ENCODE assay signal across 13 mouse cellular contexts in genomic region chr8:84230735-84231134, GRCm38 (mm10). TPM values are rescaled to one million over a fixed set of nuclear protein-coding genes. Genes with fewer than 3 reads are reported as not detected.
A peak's percentile ranks its signal among the peaks of the same experiment; 100 is the strongest.
DNase-seq lines count a peak whose midpoint lies in the region; ATAC-seq and TF ChIP-seq lines count a peak whose summit lies in the region.
"Had no signal": no experiment of that assay in that cellular context is flagged by ENCODE, and none has a peak within 500 bp of the region (broad histone marks: within the 10 kb centered on the region; RNA-seq: fewer than 3 reads in every experiment).

No protein-coding gene starts in this region.

- no peaks in the 10 kb centered on the region for H3K27me3 ChIP-seq in forebrain, postnatal 0 days (ENCODE audit: insufficient read depth, low read length)
- no peaks in the 10 kb centered on the region for H3K27me3 ChIP-seq in forebrain, embryonic 11.5 days (ENCODE audit: control insufficient read depth, insufficient read depth, low read length)
- H3K27me3 ChIP-seq: midbrain, embryonic 15.5 days had no signal

- peaks cover 7% of the 10 kb centered on the region for H3K4me1 ChIP-seq in forebrain, postnatal 0 days (ENCODE audit: insufficient read depth)
- H3K4me1 ChIP-seq in forebrain, embryonic 11.5 days (replicated peaks; ENCODE audit: control insufficient read depth, insufficient read depth, low read length), result no peaks in the 10 kb centered on the region

- intact Hi-C loops in left cerebral cortex, adult 2 months (cut with DNase I), result no loop called here
- intact Hi-C loops in left cerebral cortex, postnatal 14 days (cut with DNase I), result no loop called here
- intact Hi-C loops in left cerebral cortex, postnatal 25 days (cut with DNase I), result no loop called here

- no peak for DNase-seq in forebrain, postnatal 0 days
- DNase-seq in forebrain, embryonic 11.5 days (ENCODE audit: low spot score), result no peak
- no peak for DNase-seq in left cerebral cortex, adult 2 months (ENCODE audit: extremely low spot score in 1 of 2, low spot score in 2 of 2)
- DNase-seq in left cerebral cortex, postnatal 14 days (ENCODE audit: low spot score in 2 of 2), result no peak
- DNase-seq in thymus, postnatal 4 days, result peak; percentile 67
- DNase-seq in thymus, postnatal 10 days (ENCODE audit: low spot score in 2 of 2), result no peak
- no peak for DNase-seq in right cerebral cortex, postnatal 10 days (ENCODE audit: low spot score in 2 of 2)
- no peak for DNase-seq in left cerebral cortex, postnatal 25 days (ENCODE audit: low spot score in 2 of 2)

- no peak overlapping the region for H3K4me2 ChIP-seq in forebrain, postnatal 0 days (ENCODE audit: low read depth)
- no peak overlapping the region for H3K4me2 ChIP-seq in forebrain, embryonic 11.5 days (ENCODE audit: low read depth, low read length, severe bottlenecking)
- H3K4me2 ChIP-seq: hindbrain, embryonic 14.5 days; midbrain, embryonic 15.5 days had no signal

- 82% methylated on average over 17 of the region's 17 CpGs for WGBS in forebrain, postnatal 0 days
- 73% methylated on average over 17 of the region's 17 CpGs for WGBS in forebrain, embryonic 11.5 days

- H3K27ac ChIP-seq in forebrain, postnatal 0 days (ENCODE audit: low read depth, low read length), result no peak overlapping the region
- no peak overlapping the region for H3K27ac ChIP-seq in forebrain, embryonic 11.5 days (ENCODE audit: low read depth, low read length)
- no peak overlapping the region for H3K27ac ChIP-seq in left cerebral cortex, adult 2 months
- H3K27ac ChIP-seq: forebrain, embryonic 10.5 days; hindbrain, embryonic 14.5 days; midbrain, embryonic 15.5 days had no signal

- ATAC-seq in forebrain, postnatal 0 days, result no peak
- no peak for ATAC-seq in forebrain, embryonic 11.5 days (replicated peaks; ENCODE audit: low FRiP score)
- ATAC-seq: midbrain, embryonic 15.5 days had no signal

- H3K9me3 ChIP-seq in forebrain, postnatal 0 days (ENCODE audit: low read length), result no peaks in the 10 kb centered on the region
- no peaks in the 10 kb centered on the region for H3K9me3 ChIP-seq in forebrain, embryonic 11.5 days (ENCODE audit: control insufficient read depth, low read length)
- H3K9me3 ChIP-seq: forebrain, embryonic 10.5 days; midbrain, embryonic 15.5 days had no signal

- H3K36me3 ChIP-seq in forebrain, postnatal 0 days (ENCODE audit: insufficient read depth), result peaks cover 83% of the 10 kb centered on the region
- peaks cover 23% of the 10 kb centered on the region for H3K36me3 ChIP-seq in forebrain, embryonic 11.5 days (ENCODE audit: control insufficient read depth, insufficient read depth, low read length)

- H3K4me3 ChIP-seq in forebrain, postnatal 0 days (ENCODE audit: low read depth, low read length), result no peak overlapping the region
- no peak overlapping the region for H3K4me3 ChIP-seq in forebrain, embryonic 11.5 days (ENCODE audit: low read depth, low read length)
- no peak overlapping the region for H3K4me3 ChIP-seq in left cerebral cortex, adult 2 months
- H3K4me3 ChIP-seq: forebrain, embryonic 10.5 days; midbrain, embryonic 15.5 days had no signal

- peak; percentile 43 for TF ChIP-seq CTCF in forebrain, postnatal 0 days (IDR thresholded peaks at IDR 0.05; ENCODE audit: low read depth)
- peak; percentile 16 for TF ChIP-seq CTCF in left cerebral cortex, adult 2 months (IDR thresholded peaks at IDR 0.05)

- no peak overlapping the region for H3K9ac ChIP-seq in forebrain, postnatal 0 days
- no peak overlapping the region for H3K9ac ChIP-seq in forebrain, embryonic 11.5 days (ENCODE audit: low read length)
- H3K9ac ChIP-seq: hindbrain, embryonic 14.5 days; midbrain, embryonic 15.5 days had no signal

RNA-seq across cellular contexts. Expression of gene Zswim4, which starts 6.1 kb away (rescaled TPM):
- 36.5 and 47.7 TPM in 2 replicates for total RNA-seq in forebrain, postnatal 0 days (2014; rRNA removed)
- polyA plus RNA-seq in forebrain, postnatal 0 days (2015; fragmentation: Nextera tagmentation; extraction: Ambion mirVana), result 15.1 and 15.5 TPM in 2 replicates
- 34.7 and 37.1 TPM in 2 replicates for polyA plus RNA-seq in forebrain, embryonic 11.5 days (2014; fragmentation: Nextera tagmentation; extraction: Ambion mirVana)
- total RNA-seq in left cerebral cortex, adult 2 months (2021), result 10 to 100 TPM; 15.1 to 17.8 TPM
- 10 to 100 TPM; 14.1 to 15.0 TPM for total RNA-seq in left cerebral cortex, postnatal 14 days (2021)
- total RNA-seq in left cerebral cortex, postnatal 25 days (2021), result 10 to 100 TPM; 13.0 to 13.9 TPM

RNA-seq across cellular contexts. Expression of gene D8Ertd738e, which starts 18.8 kb away (rescaled TPM):
- total RNA-seq in forebrain, postnatal 0 days (2014; rRNA removed), result 130 and 146 TPM in 2 replicates
- polyA plus RNA-seq in forebrain, postnatal 0 days (2015; fragmentation: Nextera tagmentation; extraction: Ambion mirVana), result 255 and 310 TPM in 2 replicates
- 277 and 303 TPM in 2 replicates for polyA plus RNA-seq in forebrain, embryonic 11.5 days (2014; fragmentation: Nextera tagmentation; extraction: Ambion mirVana)
- total RNA-seq in left cerebral cortex, adult 2 months (2021), result 100 to 1,000 TPM; 124 to 140 TPM
- total RNA-seq in left cerebral cortex, postnatal 14 days (2021), result 100 to 1,000 TPM; 140 to 144 TPM
- 100 to 1,000 TPM; 145 to 149 TPM for total RNA-seq in left cerebral cortex, postnatal 25 days (2021)

RNA-seq across cellular contexts. Expression of gene Mri1, which starts 26.4 kb away (rescaled TPM):
- total RNA-seq in forebrain, postnatal 0 days (2014; rRNA removed), result 36.2 and 36.4 TPM in 2 replicates
- polyA plus RNA-seq in forebrain, postnatal 0 days (2015; fragmentation: Nextera tagmentation; extraction: Ambion mirVana), result 32.0 and 39.8 TPM in 2 replicates
- 52.0 and 59.6 TPM in 2 replicates for polyA plus RNA-seq in forebrain, embryonic 11.5 days (2014; fragmentation: Nextera tagmentation; extraction: Ambion mirVana)
- total RNA-seq in left cerebral cortex, adult 2 months (2021), result 10 to 100 TPM; 13.2 to 16.5 TPM
- total RNA-seq in left cerebral cortex, postnatal 14 days (2021), result 10 to 100 TPM; 18.4 to 21.8 TPM
- total RNA-seq in left cerebral cortex, postnatal 25 days (2021), result 10 to 100 TPM; 13.4 to 15.7 TPM

RNA-seq across cellular contexts. Expression of gene Ccdc130, which starts 39.4 kb away (rescaled TPM):
- total RNA-seq in forebrain, postnatal 0 days (2014; rRNA removed), result 23.3 and 23.4 TPM in 2 replicates
- polyA plus RNA-seq in forebrain, postnatal 0 days (2015; fragmentation: Nextera tagmentation; extraction: Ambion mirVana), result 22.2 and 22.4 TPM in 2 replicates
- polyA plus RNA-seq in forebrain, embryonic 11.5 days (2014; fragmentation: Nextera tagmentation; extraction: Ambion mirVana), result 21.0 and 25.5 TPM in 2 replicates
- total RNA-seq in left cerebral cortex, adult 2 months (2021), result 10 to 100 TPM; 27.7 to 35.5 TPM
- total RNA-seq in left cerebral cortex, postnatal 14 days (2021), result 10 to 100 TPM; 24.6 to 26.0 TPM
- 10 to 100 TPM; 24.1 to 25.3 TPM for total RNA-seq in left cerebral cortex, postnatal 25 days (2021)

RNA-seq across cellular contexts. Expression of gene Nanos3, which starts 45.7 kb away (rescaled TPM):
- 1.7 and 3.2 TPM in 2 replicates for total RNA-seq in forebrain, postnatal 0 days (2014; rRNA removed)
- polyA plus RNA-seq in forebrain, postnatal 0 days (2015; fragmentation: Nextera tagmentation; extraction: Ambion mirVana), result 10.0 and 13.3 TPM in 2 replicates
- 2.9 and 5.0 TPM in 2 replicates for polyA plus RNA-seq in forebrain, embryonic 11.5 days (2014; fragmentation: Nextera tagmentation; extraction: Ambion mirVana)
- 1 to 10 TPM; 2.0 to 3.0 TPM for total RNA-seq in left cerebral cortex, adult 2 months (2021)
- 1 to 10 TPM; 2.7 to 4.6 TPM for total RNA-seq in left cerebral cortex, postnatal 14 days (2021)
- total RNA-seq in left cerebral cortex, postnatal 25 days (2021), result 1 to 10 TPM; 2.6 to 3.2 TPM
- total RNA-seq: liver, adult 2 months; neutrophil, adult 5-6 weeks had no signal
- polyA plus RNA-seq: liver, adult 2 months had no signal
